Mouse (Mus musculus): ENCODE results near the gene Prdm9. TPM values are rescaled to one million over a fixed set of nuclear protein-coding genes. Genes with fewer than 3 reads are reported as not detected.

The Prdm9 gene
- polyA plus RNA-seq, 1 experiment from 2014 or later: 1.2 TPM

DNA sequence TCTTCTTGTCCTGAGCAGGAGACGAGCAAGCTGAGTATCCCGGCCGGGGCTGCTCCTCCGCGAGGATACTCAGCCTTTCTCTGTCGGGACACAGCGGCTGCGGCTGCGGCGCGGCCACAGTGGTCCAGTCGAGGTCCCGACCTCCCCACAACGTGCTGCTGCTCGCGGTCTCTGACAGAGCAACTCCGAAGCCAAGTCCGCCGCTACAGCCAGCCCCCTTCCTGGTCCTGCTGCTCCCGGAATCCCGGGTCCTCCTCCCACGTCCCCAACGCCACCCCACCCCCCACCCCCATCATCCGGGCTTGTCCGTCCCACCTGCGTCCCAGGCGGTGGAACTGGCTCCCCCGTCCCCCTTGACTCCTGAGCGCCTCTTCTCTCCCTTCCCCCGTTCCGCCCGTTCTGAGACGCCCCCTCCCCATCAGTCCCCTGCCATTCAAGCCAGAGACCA lies 27.7 kb downstream of the Prdm9 start:
- H3K27me3 ChIP-seq (ENCODE audit: control insufficient read depth, insufficient read depth, low read length): peaks cover 15% of the 10 kb centered on the region
- under 1% methylated on average over 32 of the region's 33 CpGs for WGBS (ENCODE audit: insufficient replicate concordance)
- no peak for ATAC-seq (replicated peaks; ENCODE audit: insufficient number of reproducible peaks, low FRiP score, low TSS enrichment)
- no peaks in the 10 kb centered on the region for H3K36me3 ChIP-seq (ENCODE audit: control insufficient read depth, insufficient read depth, low read length)
- peak overlapping the region; percentile 89 for H3K4me2 ChIP-seq
- peak overlapping the region; percentile 49 for H3K9ac ChIP-seq (ENCODE audit: low read depth, low read length)
- H3K4me1 ChIP-seq (ENCODE audit: control insufficient read depth, insufficient read depth, low read length): no peaks in the 10 kb centered on the region
- H3K9me3 ChIP-seq (replicated peaks; ENCODE audit: control insufficient read depth, low read length): no peaks in the 10 kb centered on the region
- H3K4me3 ChIP-seq (ENCODE audit: low read depth, low read length): peak overlapping the region; percentile 57
- H3K27ac ChIP-seq (ENCODE audit: low read depth, low read length): no peak overlapping the region

DNA sequence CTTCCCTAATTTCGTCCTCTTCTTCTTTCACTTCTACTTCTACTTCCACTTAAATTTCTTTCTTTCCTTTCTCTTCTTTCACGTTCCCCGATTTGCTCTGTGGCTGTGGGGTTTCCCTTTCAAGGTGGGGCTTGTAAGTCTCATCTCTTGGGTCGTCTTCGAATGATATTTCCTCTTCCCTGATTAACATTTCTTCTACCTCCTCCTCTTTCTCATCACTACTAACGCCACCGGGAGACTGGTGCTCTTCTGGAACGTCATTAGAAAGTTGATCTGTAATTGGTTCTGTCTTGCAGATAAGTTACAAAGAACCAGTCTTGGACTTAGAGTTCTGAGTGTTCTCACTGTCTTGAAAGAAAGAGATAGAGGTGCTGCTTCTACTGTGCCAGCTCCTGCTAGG lies 28.2 kb downstream of the Prdm9 start:
- Histone ChIP-seq H3K36me3 (ENCODE audit: control insufficient read depth, insufficient read depth, low read length) (no peaks in the 10 kb centered on the region), H3K9me3 (replicated peaks; ENCODE audit: control insufficient read depth, low read length) (no peaks in the 10 kb centered on the region), H3K9ac (ENCODE audit: low read depth, low read length) (no peak overlapping the region), H3K27me3 (ENCODE audit: control insufficient read depth, insufficient read depth, low read length) (peaks cover 15% of the 10 kb centered on the region), H3K4me2 (peak overlapping the region; percentile 89), H3K4me3 (ENCODE audit: low read depth, low read length) (peak overlapping the region; percentile 57), H3K4me1 (ENCODE audit: control insufficient read depth, insufficient read depth, low read length) (no peaks in the 10 kb centered on the region), H3K27ac (ENCODE audit: low read depth, low read length) (no peak overlapping the region)
- no peak for ATAC-seq (replicated peaks; ENCODE audit: insufficient number of reproducible peaks, low FRiP score, low TSS enrichment)
- WGBS (ENCODE audit: insufficient replicate concordance): 13% methylated on average over 8 of the region's 8 CpGs

DNA sequence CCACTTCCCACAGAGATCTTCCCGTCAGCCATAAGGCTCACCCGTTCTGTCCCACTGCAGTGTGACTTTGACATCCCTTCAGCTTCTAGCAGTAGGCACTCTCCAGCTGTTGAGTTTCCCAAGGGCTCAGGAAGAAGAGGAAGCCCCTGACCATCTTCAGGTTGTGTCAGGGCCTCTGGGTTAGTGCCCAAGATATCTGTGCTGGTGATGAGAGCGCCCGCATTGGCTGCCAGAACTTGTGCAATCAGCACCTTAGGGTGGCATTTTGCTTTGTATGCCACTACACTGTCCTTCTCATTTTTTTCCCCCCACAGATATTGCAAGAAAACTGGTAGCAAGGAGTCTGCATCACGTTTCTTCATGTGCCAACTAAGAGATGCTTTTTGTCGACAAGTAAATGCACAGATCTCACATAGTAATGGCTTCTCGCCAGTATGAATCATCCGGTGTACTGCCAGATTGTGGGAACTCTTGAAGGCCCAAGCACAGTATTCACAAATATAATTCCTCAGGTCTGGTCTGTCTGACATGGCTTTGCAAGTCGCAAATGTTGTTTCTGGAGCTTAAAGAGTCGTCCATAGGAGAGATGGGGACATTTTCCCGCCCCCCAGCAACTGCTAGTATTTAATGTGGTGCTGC lies 28.9 kb downstream of the Prdm9 start:
- WGBS (ENCODE audit: insufficient replicate concordance): 60% methylated on average over 11 of the region's 11 CpGs
- H3K4me3 ChIP-seq (ENCODE audit: low read depth, low read length): no peak overlapping the region

DNA sequence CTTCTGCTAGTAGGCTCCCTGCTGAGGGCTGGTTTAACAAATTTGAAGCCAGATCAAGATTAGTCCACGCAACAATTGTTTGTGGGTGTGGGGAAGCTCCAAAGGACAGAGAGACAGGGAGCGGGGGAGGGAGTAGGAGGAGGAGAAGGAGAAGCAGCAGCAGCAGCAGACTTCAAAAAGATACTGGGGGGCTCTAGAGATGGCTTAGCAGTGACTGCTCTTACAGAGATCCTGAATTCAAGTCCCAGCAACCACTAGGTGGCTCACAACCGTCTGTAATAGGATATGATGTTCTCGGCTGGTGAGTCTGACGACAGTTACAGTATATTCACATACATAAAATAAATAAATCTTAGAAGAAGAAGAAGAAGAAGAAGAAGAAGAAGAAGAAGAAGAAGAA lies 34.0 kb downstream of the Prdm9 start:
- WGBS (ENCODE audit: insufficient replicate concordance): 14% methylated on average over 5 of the region's 5 CpGs
- Histone ChIP-seq H3K4me1 (ENCODE audit: control insufficient read depth, insufficient read depth, low read length) (peaks cover 7% of the 10 kb centered on the region; the same call in 1 of the 2 replicates), H3K9me3 (replicated peaks; ENCODE audit: control insufficient read depth, low read length) (no peaks in the 10 kb centered on the region)

More for the DNA sequence above, 28.9 kb downstream of the Prdm9 start:
- Histone ChIP-seq H3K27me3 (ENCODE audit: control insufficient read depth, insufficient read depth, low read length) (peaks cover 15% of the 10 kb centered on the region), H3K4me2 (no peak overlapping the region), H3K4me1 (ENCODE audit: control insufficient read depth, insufficient read depth, low read length) (no peaks in the 10 kb centered on the region), H3K36me3 (ENCODE audit: control insufficient read depth, insufficient read depth, low read length) (no peaks in the 10 kb centered on the region), H3K9me3 (replicated peaks; ENCODE audit: control insufficient read depth, low read length) (no peaks in the 10 kb centered on the region), H3K27ac (ENCODE audit: low read depth, low read length) (no peak overlapping the region), H3K9ac (ENCODE audit: low read depth, low read length) (no peak overlapping the region)
- ATAC-seq (replicated peaks; ENCODE audit: insufficient number of reproducible peaks, low FRiP score, low TSS enrichment): no peak

DNA sequence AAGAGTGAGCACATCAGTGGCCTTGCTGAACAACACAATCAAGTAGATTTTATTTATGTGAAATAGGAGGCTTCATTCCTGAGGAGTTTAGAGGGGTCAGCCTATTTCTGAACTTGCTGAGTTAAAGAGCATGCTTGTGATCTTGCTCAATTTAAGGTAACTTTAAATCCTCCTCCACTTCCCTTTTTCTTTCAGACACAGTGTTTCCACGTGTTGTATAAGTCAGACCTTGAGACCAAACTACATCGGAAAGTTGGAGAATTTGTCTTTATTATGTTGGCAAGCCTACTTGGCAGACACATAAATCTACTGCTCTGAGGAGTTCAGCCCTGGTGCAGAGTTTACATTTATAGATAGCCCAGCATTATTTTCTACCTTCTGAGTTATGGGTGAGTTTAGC lies 35.3 kb downstream of the Prdm9 start:
- no peak overlapping the region for H3K27ac ChIP-seq (ENCODE audit: low read depth, low read length)
- no peak overlapping the region for H3K9ac ChIP-seq (ENCODE audit: low read depth, low read length)
- no peak overlapping the region for H3K4me2 ChIP-seq
- peaks cover 2% of the 10 kb centered on the region; the same call in 1 of the 2 replicates for H3K36me3 ChIP-seq (ENCODE audit: control insufficient read depth, insufficient read depth, low read length)
- peaks cover 7% of the 10 kb centered on the region; the same call in 1 of the 2 replicates for H3K4me1 ChIP-seq (ENCODE audit: control insufficient read depth, insufficient read depth, low read length)
- H3K9me3 ChIP-seq (replicated peaks; ENCODE audit: control insufficient read depth, low read length): no peaks in the 10 kb centered on the region
- no peak overlapping the region for H3K4me3 ChIP-seq (ENCODE audit: low read depth, low read length)
- H3K27me3 ChIP-seq (ENCODE audit: control insufficient read depth, insufficient read depth, low read length): no peaks in the 10 kb centered on the region
- WGBS (ENCODE audit: insufficient replicate concordance): 79% methylated on average over 2 of the region's 2 CpGs
- no peak for ATAC-seq (replicated peaks; ENCODE audit: insufficient number of reproducible peaks, low FRiP score, low TSS enrichment)

More for the DNA sequence above, 34.0 kb downstream of the Prdm9 start:
- no peak for ATAC-seq (replicated peaks; ENCODE audit: insufficient number of reproducible peaks, low FRiP score, low TSS enrichment)
- no peak overlapping the region for H3K4me2 ChIP-seq
- H3K4me3 ChIP-seq (ENCODE audit: low read depth, low read length): no peak overlapping the region
- no peaks in the 10 kb centered on the region for H3K36me3 ChIP-seq (ENCODE audit: control insufficient read depth, insufficient read depth, low read length)
- no peak overlapping the region for H3K27ac ChIP-seq (ENCODE audit: low read depth, low read length)
- H3K27me3 ChIP-seq (ENCODE audit: control insufficient read depth, insufficient read depth, low read length): peaks cover 1% of the 10 kb centered on the region
- no peak overlapping the region for H3K9ac ChIP-seq (ENCODE audit: low read depth, low read length)

DNA sequence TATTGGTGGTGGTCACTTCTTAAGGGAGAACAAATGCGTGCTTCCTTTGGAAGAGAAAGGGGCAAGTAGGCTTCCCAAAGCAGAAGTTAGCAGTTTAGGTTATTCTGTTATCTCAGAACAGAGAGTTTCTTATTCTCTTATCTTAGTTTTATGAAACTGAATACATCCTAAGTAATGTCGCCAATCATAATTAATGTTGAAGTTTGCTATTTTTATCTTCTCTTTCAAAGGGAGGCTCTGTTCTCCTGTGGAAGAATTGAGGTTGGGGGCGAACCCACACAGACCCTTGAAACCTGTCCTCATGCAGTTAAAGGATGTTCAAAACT lies 36.4 kb downstream of the Prdm9 start:
- Histone ChIP-seq H3K36me3 (ENCODE audit: control insufficient read depth, insufficient read depth, low read length) (peaks cover 2% of the 10 kb centered on the region; the same call in 1 of the 2 replicates), H3K4me2 (peak overlapping the region; percentile 85), H3K27me3 (ENCODE audit: control insufficient read depth, insufficient read depth, low read length) (no peaks in the 10 kb centered on the region), H3K9me3 (replicated peaks; ENCODE audit: control insufficient read depth, low read length) (no peaks in the 10 kb centered on the region), H3K4me1 (ENCODE audit: control insufficient read depth, insufficient read depth, low read length) (peaks cover 7% of the 10 kb centered on the region; the same call in 1 of the 2 replicates), H3K9ac (ENCODE audit: low read depth, low read length) (peak overlapping the region; percentile 92), H3K27ac (ENCODE audit: low read depth, low read length) (0 out of 2 replicates have a peak overlapping the region, but pooled peaks have one; percentile 78), H3K4me3 (ENCODE audit: low read depth, low read length) (peak overlapping the region; percentile 89)
- ATAC-seq (replicated peaks; ENCODE audit: insufficient number of reproducible peaks, low FRiP score, low TSS enrichment): no peak
- 49% methylated on average over 3 of the region's 3 CpGs for WGBS (ENCODE audit: insufficient replicate concordance)

DNA sequence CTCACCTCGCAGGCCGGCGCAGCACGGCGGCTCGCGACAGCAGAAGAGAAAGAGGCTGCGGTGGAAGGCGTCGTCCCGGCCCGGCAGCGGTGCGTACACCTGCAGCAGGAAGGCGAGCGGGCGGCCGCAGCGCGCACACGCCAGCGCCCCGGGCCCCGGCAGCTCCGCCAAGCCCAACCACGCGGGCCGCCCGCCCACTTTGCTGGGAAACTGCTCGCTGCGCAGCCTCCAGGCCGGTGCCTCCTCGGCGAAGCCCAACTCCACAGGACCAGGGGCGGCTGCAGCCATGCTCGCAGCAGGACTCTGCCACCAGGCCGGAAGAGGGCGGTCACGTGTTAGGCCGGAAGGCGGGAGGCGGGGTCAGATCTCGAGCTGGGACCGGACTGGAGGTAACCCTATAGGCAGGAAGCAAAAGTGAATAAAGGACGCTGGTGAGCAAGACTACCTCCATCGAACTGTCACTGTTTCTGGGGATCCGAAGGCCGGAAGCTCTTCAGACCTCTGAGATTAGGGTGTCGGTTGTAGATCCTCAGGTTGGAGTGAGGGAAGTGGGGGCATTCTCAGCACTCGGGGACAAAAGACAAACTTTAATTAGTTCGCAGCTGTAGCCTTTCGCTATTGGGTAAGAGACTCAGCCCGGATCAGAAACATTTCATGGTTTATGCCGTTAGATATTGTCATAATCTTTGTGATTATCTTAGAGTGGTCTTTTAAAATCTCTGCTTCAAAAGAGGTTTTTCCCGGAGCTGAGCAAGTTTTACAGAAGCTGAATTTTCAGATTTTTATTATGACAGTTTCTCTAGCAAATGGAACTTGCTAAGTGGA lies 37.0 kb downstream of the Prdm9 start, which contains the start of gene Pdcd2:
Gene Pdcd2, minus strand, starts transcription at position 316 of the 825 bp plus-strand sequence.
- Histone ChIP-seq H3K4me2 (peak within 1 kb of the TSS; percentile 85), H3K27ac (ENCODE audit: low read depth, low read length) (peak within 1 kb of the TSS; percentile 78), H3K4me1 (ENCODE audit: control insufficient read depth, insufficient read depth, low read length) (peaks cover 7% of the 10 kb centered on the region; the same call in 1 of the 2 replicates), H3K27me3 (ENCODE audit: control insufficient read depth, insufficient read depth, low read length) (no peaks in the 10 kb centered on the region), H3K36me3 (ENCODE audit: control insufficient read depth, insufficient read depth, low read length) (peaks cover 2% of the 10 kb centered on the region; the same call in 1 of the 2 replicates), H3K9me3 (replicated peaks; ENCODE audit: control insufficient read depth, low read length) (no peaks in the 10 kb centered on the region), H3K9ac (ENCODE audit: low read depth, low read length) (peak within 1 kb of the TSS; percentile 92), H3K4me3 (ENCODE audit: low read depth, low read length) (peak within 1 kb of the TSS; percentile 89)
- ATAC-seq (replicated peaks; ENCODE audit: insufficient number of reproducible peaks, low FRiP score, low TSS enrichment): peak; percentile 99
- WGBS (ENCODE audit: insufficient replicate concordance): under 1% methylated on average over 54 of the region's 55 CpGs

DNA sequence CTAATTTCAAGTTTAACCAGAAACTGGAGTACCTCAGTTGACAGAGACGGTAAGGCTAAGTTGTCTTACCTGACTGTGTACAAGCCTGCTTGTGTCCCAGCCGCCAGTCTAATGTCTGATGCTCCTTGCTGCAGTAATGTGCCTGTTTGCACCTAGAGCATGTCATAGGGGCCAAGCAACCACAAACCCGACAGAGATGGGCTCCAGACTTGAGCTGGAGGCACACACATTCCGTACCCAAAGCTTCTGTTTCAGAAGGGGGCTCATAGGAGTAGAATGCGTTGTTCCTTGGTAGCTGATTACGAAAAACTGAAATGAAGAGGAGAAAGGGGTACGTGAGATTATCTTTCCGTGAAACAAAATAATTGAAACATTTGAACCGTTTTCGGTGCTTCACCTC lies 37.9 kb downstream of the Prdm9 start:
- peaks cover 6% of the 10 kb centered on the region for H3K36me3 ChIP-seq (ENCODE audit: control insufficient read depth, insufficient read depth, low read length)
- no peaks in the 10 kb centered on the region for H3K9me3 ChIP-seq (replicated peaks; ENCODE audit: control insufficient read depth, low read length)
- WGBS (ENCODE audit: insufficient replicate concordance): 15% methylated on average over 10 of the region's 10 CpGs
- peaks cover 7% of the 10 kb centered on the region; the same call in 1 of the 2 replicates for H3K4me1 ChIP-seq (ENCODE audit: control insufficient read depth, insufficient read depth, low read length)
- H3K27me3 ChIP-seq (ENCODE audit: control insufficient read depth, insufficient read depth, low read length): no peaks in the 10 kb centered on the region
- H3K27ac ChIP-seq (ENCODE audit: low read depth, low read length): no peak overlapping the region
- H3K4me3 ChIP-seq (ENCODE audit: low read depth, low read length): peak overlapping the region; percentile 89
- peak overlapping the region; percentile 92 for H3K9ac ChIP-seq (ENCODE audit: low read depth, low read length)
- ATAC-seq (replicated peaks; ENCODE audit: insufficient number of reproducible peaks, low FRiP score, low TSS enrichment): no peak
- H3K4me2 ChIP-seq: peak overlapping the region; percentile 85
